Mouse (Mus musculus) cortical plate, adult 2 months (tissue): Measurements from ENCODE around the gene Smyd1.

ENCODE experiments used
- CTCF ChIP-seq: fragments of 200-500 bp; IDR thresholded peaks from 2 replicates; pipeline ENCODE4 v1.5.1; 2011; ENCODE audit warnings: mild to moderate bottlenecking, control low read depth, low read length; ENCODE audit not compliant: insufficient read depth; ENCODE audit errors: extremely low read depth
- POLR2A ChIP-seq: fragments of 200-500 bp; IDR thresholded peaks from 2 replicates; pipeline ENCODE4 v1.6.1; 2011; ENCODE audit warnings: mild to moderate bottlenecking, low read length, control low read depth; ENCODE audit not compliant: insufficient read depth; ENCODE audit errors: extremely low read depth

DNA sequence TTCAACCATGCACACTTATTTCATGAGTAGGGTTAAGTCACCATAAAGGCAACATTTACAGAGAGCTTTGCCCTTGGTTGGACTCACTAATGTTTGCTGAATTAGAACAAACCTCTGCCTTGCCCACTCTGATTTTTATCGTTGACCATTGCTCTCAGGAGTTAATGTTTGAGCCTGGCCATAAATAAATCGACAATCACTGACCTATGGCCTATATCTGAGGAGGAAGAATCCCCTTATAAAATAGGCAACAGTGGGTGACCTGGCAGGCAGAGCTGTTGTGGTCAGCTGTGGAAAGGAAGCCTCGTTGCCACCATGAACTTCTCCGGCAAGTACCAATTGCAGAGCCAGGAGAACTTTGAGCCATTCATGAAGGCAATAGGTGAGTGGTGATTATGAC, 122.4 kb downstream of the Smyd1 start, which contains the start of gene Fabp1:
- no peak for TF ChIP-seq POLR2A
- no peak for TF ChIP-seq CTCF
